Mouse (Mus musculus): ENCODE measurements around the gene Mrrf. TPM values are rescaled to one million over a fixed set of nuclear protein-coding genes. Genes with fewer than 3 reads are reported as not detected.
A peak's percentile ranks its signal among the peaks of the same experiment; 100 is the strongest.
"Not testable (repeated sequence)": the region's sequence is repeated elsewhere in the genome, so short reads cannot be mapped to it uniquely, and the experiment has no call there.

Mrrf gene
- total RNA-seq, 1 experiment from 2014 or later: 52.2 TPM

DNA sequence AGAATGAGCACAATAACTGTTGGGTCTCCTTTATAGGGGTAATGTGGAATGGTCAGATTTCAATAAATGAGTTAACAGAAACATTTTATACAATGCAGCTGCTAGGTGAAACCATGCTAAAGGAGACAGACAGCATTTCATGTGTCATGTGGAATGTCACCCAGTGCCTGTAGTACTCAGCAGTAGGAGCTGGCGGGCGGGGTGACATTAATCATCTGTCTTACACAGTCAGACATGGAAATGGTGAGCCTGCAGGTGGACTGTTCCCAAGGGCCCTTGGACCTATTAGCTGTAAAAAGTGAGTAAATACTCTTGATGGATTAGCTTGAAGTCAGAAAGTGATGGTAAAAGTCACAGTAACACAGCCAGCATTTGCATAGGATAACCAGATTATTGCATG, 48.0 kb downstream of the Mrrf start:
- ATAC-seq (replicated peaks in 1 of 2; ENCODE audit: insufficient read depth in 1 of 2, low FRiP score in 2 of 2, low TSS enrichment in 1 of 2, low read depth in 1 of 2, poor library complexity in 2 of 2, severe bottlenecking in 2 of 2): no peak

- ATAC-seq (replicated peaks in 1 of 2; ENCODE audit: insufficient read depth in 1 of 2, low FRiP score in 2 of 2, low TSS enrichment in 1 of 2, low read depth in 1 of 2, poor library complexity in 2 of 2, severe bottlenecking in 2 of 2): peak; percentile 52 to 65; a peak in 3 of 4 replicates
These were observed 48.7 kb downstream of the Mrrf start for GRCm38 (mm10) chr2:36184876-36185275.

DNA sequence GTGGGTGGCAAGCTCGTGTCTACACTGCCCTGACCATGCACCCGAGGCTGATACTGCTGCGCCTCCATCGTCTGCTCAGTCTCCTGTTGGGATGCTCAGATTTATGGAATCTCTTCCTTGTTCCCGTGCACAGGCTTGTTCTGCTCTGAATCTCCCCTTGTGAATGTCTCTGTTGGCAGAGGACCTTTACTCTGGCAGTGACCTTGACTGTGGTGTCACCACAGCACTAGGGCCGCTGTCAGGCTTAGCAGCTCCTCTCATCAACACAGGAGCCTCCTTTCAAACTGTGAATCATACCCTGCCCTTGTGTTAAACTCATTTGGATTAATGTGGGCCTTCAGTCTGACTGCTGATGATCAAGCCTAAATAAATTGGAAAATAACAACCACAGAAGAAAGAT, 53.0 kb downstream of the Mrrf start:
- ATAC-seq (replicated peaks in 1 of 2; ENCODE audit: insufficient read depth in 1 of 2, low FRiP score in 2 of 2, low TSS enrichment in 1 of 2, low read depth in 1 of 2, poor library complexity in 2 of 2, severe bottlenecking in 2 of 2): not testable (repeated sequence)

GRCm38 (mm10) chr2:36191098-36191941, 55.1 kb downstream of the Mrrf start:
- ATAC-seq (replicated peaks in 1 of 2; ENCODE audit: insufficient read depth in 1 of 2, low FRiP score in 2 of 2, low TSS enrichment in 1 of 2, low read depth in 1 of 2, poor library complexity in 2 of 2, severe bottlenecking in 2 of 2): no peak

- ATAC-seq (replicated peaks in 1 of 2; ENCODE audit: insufficient read depth in 1 of 2, low FRiP score in 2 of 2, low TSS enrichment in 1 of 2, low read depth in 1 of 2, poor library complexity in 2 of 2, severe bottlenecking in 2 of 2): no peak
These were observed 60.8 kb downstream of the Mrrf start for GRCm38 (mm10) chr2:36197021-36197420.

- ATAC-seq (replicated peaks in 1 of 2; ENCODE audit: insufficient read depth in 1 of 2, low FRiP score in 2 of 2, low TSS enrichment in 1 of 2, low read depth in 1 of 2, poor library complexity in 2 of 2, severe bottlenecking in 2 of 2): peak; percentile 38 to 58; a peak in 3 of 4 replicates
These were observed 62.0 kb downstream of the Mrrf start for GRCm38 (mm10) chr2:36197919-36198881.

DNA sequence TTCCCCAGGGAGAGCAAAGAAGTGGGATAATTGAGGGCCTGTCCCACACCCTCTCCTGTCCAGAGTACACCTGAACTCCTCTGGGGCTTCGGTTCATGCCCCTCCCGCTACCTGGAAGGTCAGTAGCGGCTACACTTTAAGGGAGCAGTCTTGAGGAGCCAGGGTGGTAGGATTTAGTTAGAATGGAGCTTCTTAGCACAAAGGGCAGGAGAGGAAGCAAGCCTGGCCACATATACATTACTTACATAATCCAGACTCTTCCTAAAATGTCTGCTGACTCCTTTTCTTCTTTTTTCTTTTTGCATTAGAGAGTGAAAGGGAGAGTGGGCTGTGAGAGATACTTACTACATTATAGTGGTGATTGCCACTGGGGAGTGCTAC, 62.7 kb downstream of the Mrrf start:
- ATAC-seq (replicated peaks in 1 of 2; ENCODE audit: insufficient read depth in 1 of 2, low FRiP score in 2 of 2, low TSS enrichment in 1 of 2, low read depth in 1 of 2, poor library complexity in 2 of 2, severe bottlenecking in 2 of 2): no peak

- ATAC-seq (replicated peaks in 1 of 2; ENCODE audit: insufficient read depth in 1 of 2, low FRiP score in 2 of 2, low TSS enrichment in 1 of 2, low read depth in 1 of 2, poor library complexity in 2 of 2, severe bottlenecking in 2 of 2): no peak
These were observed 64.6 kb downstream of the Mrrf start for GRCm38 (mm10) chr2:36200813-36201212.

GRCm38 (mm10) chr2:36201756-36202610, 65.8 kb downstream of the Mrrf start:
- no peak for ATAC-seq (replicated peaks in 1 of 2; ENCODE audit: insufficient read depth in 1 of 2, low FRiP score in 2 of 2, low TSS enrichment in 1 of 2, low read depth in 1 of 2, poor library complexity in 2 of 2, severe bottlenecking in 2 of 2)

GRCm38 (mm10) chr2:36202611-36202880, 66.4 kb downstream of the Mrrf start:
- ATAC-seq (replicated peaks in 1 of 2; ENCODE audit: insufficient read depth in 1 of 2, low FRiP score in 2 of 2, low TSS enrichment in 1 of 2, low read depth in 1 of 2, poor library complexity in 2 of 2, severe bottlenecking in 2 of 2): no peak

DNA sequence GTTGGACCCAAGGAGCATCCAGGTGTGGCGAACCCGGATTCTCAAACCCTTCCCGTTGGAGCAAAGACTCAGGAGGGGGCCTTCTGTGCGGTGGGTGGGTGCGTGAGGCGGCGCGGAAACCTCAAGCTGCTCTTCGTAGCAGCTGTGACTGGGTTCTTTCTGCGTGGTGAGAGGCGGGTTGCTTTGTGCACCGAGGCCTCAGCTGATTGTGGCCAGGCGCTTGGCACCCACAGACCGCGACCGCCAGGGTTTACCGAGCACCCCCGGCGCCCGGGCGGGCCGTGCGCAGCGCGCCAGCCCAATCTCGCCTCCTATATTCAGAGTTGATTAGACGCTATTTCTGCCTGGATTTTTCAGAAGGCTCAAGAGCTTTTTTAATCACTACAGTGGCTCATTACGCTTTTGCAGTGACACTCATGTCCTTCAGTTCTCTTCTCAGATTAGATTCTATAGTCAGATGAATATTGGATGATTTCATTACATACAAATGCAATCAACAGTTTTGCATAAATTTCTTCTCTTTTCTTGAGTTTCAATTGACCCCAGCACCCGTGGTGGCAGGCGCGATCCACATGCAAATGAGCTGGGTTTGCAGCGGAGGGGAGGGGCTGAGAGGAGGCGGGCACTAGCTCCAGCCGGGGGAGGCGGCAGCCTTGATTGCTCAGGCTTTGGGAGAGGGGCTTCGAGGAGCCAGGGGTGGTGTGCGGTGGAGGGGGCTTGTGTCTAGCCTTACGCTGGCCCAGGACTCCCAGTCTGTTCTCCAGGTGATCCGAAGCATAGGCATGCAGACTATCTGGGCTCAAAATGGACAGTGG, 67.0 kb downstream of the Mrrf start:
- ATAC-seq (replicated peaks in 1 of 2; ENCODE audit: insufficient read depth in 1 of 2, low FRiP score in 2 of 2, low TSS enrichment in 1 of 2, low read depth in 1 of 2, poor library complexity in 2 of 2, severe bottlenecking in 2 of 2): peak; percentile 60 to 67

DNA sequence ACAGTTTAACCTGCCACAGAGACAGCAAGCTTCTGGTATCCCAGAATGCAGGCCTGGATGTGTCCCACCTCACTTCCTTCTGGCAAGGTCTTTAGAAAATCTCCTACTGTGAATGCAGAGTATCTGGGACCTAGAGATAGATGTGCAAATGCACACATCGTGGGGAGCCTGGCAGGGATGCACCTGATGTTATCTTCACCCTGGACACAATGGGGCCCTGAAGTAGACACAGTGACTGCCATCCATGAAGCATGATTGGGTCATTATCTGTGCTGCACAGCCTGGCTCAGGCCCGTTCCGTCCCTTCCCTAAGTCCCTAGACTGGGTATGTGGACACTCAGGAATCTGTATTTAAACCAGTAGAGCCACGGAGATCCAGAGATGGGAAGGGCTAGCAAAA, 68.4 kb downstream of the Mrrf start:
- ATAC-seq (replicated peaks in 1 of 2; ENCODE audit: insufficient read depth in 1 of 2, low FRiP score in 2 of 2, low TSS enrichment in 1 of 2, low read depth in 1 of 2, poor library complexity in 2 of 2, severe bottlenecking in 2 of 2): no peak

- ATAC-seq (replicated peaks in 1 of 2; ENCODE audit: insufficient read depth in 1 of 2, low FRiP score in 2 of 2, low TSS enrichment in 1 of 2, low read depth in 1 of 2, poor library complexity in 2 of 2, severe bottlenecking in 2 of 2): no peak
These were observed 70.9 kb downstream of the Mrrf start for GRCm38 (mm10) chr2:36207071-36207470.

DNA sequence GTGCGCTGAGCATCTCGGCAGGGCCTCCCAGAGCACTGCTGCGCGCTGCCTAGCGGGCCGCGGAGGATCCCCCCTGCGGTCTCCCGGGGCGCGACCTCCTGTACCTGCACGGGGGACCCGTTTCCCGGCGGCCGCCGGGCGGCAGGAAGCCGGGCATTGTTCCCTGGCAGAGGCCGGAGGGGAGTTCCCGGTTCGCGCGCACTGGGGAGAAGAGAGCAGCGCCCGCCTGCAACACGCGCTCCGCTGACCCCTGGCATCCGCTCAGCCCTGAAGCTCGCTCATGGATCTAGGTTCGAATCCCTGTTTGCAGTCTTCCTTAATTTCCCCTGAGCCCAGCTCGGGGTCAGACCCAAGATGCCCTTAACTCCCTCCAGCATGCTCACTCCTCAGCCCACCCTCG, 74.6 kb downstream of the Mrrf start:
- ATAC-seq (replicated peaks in 1 of 2; ENCODE audit: insufficient read depth in 1 of 2, low FRiP score in 2 of 2, low TSS enrichment in 1 of 2, low read depth in 1 of 2, poor library complexity in 2 of 2, severe bottlenecking in 2 of 2): no peak; a peak in 1 of 4 replicates

GRCm38 (mm10) chr2:36211785-36212184, 75.6 kb downstream of the Mrrf start:
- ATAC-seq (replicated peaks in 1 of 2; ENCODE audit: insufficient read depth in 1 of 2, low FRiP score in 2 of 2, low TSS enrichment in 1 of 2, low read depth in 1 of 2, poor library complexity in 2 of 2, severe bottlenecking in 2 of 2): no peak

- no peak for ATAC-seq (replicated peaks in 1 of 2; ENCODE audit: insufficient read depth in 1 of 2, low FRiP score in 2 of 2, low TSS enrichment in 1 of 2, low read depth in 1 of 2, poor library complexity in 2 of 2, severe bottlenecking in 2 of 2)
These were observed 76.9 kb downstream of the Mrrf start for GRCm38 (mm10) chr2:36213108-36213507.

GRCm38 (mm10) chr2:36214023-36214422, 77.8 kb downstream of the Mrrf start:
- ATAC-seq (replicated peaks in 1 of 2; ENCODE audit: insufficient read depth in 1 of 2, low FRiP score in 2 of 2, low TSS enrichment in 1 of 2, low read depth in 1 of 2, poor library complexity in 2 of 2, severe bottlenecking in 2 of 2): peak; percentile 54; a peak in 3 of 4 replicates

Measured in hematopoietic stem cell, adult 5-6 weeks (primary cell).